ENCODE assay signal across 8 mouse cellular contexts in the genomic region with DNA sequence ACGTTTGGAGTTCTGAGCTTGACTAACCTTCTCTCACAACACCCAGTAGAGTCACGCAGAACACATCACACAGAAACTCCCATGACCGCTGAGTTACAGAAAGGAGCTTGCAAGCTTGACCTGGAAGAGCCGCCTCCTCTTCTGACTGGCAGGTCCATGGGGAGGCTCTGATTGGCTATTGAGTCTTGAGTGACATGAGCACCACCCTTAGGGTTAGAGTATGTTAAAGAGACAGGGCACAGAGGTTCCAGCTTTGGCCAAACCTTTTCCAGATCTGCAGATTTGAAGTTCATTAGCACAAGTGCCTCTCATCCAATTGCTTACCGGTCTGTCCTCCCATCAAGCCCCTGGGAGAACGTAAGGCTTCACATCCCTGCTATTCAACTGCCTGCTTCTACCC. TPM values are rescaled to one million over a fixed set of nuclear protein-coding genes. Genes with fewer than 3 reads are reported as not detected.
A peak's percentile ranks its signal among the peaks of the same experiment; 100 is the strongest.
DNase-seq lines count a peak whose midpoint lies in the region; ATAC-seq and TF ChIP-seq lines count a peak whose summit lies in the region.
"Not testable (repeated sequence)": the region's sequence is repeated elsewhere in the genome, so short reads cannot be mapped to it uniquely, and the experiment has no call there.

A gene (minus strand): TSS at position 81 of the 400 bp plus-strand sequence.

- H3K27ac ChIP-seq in embryonic facial prominence, embryonic 15.5 days (replicated peaks); heart, adult 2 months; intestine, embryonic 15.5 days; lung, embryonic 15.5 days; olfactory bulb, adult 2 months (ENCODE audit: insufficient read depth, low read depth, low read length): not testable (repeated sequence)

- not testable (repeated sequence) for H3K36me3 ChIP-seq in embryonic facial prominence, embryonic 15.5 days; heart, adult 2 months (ENCODE audit: control insufficient read depth, insufficient read depth, low read length); intestine, embryonic 15.5 days; lung, embryonic 15.5 days

- H3K4me1 ChIP-seq in embryonic facial prominence, embryonic 15.5 days; heart, adult 2 months (ENCODE audit: control insufficient read depth, insufficient read depth, low read length); intestine, embryonic 15.5 days (replicated peaks); lung, embryonic 15.5 days; olfactory bulb, adult 2 months (ENCODE audit: control insufficient read depth, insufficient read depth, low read length): not testable (repeated sequence)

- H3K9ac ChIP-seq in embryonic facial prominence, embryonic 15.5 days; intestine, embryonic 15.5 days; lung, embryonic 15.5 days: not testable (repeated sequence)
- peak within 1 kb of the TSS; percentile 69; the same call in 1 of the 2 replicates for H3K9ac ChIP-seq in heart, adult 2 months (ENCODE audit: low read depth, low read length)

- not testable (repeated sequence) for TF ChIP-seq CTCF in heart, adult 2 months (IDR thresholded peaks at IDR 0.05); olfactory bulb, adult 2 months (IDR thresholded peaks at IDR 0.05; ENCODE audit: insufficient read depth, low read depth, low read length)

- peak within 1 kb of the TSS; percentile 40 for H3K4me3 ChIP-seq in embryonic facial prominence, embryonic 15.5 days (replicated peaks)
- peak within 1 kb of the TSS; percentile 44 for H3K4me3 ChIP-seq in heart, adult 2 months
- H3K4me3 ChIP-seq in intestine, embryonic 15.5 days (replicated peaks): peak within 1 kb of the TSS; percentile 38
- H3K4me3 ChIP-seq in lung, embryonic 15.5 days: peak within 1 kb of the TSS; percentile 42
- peak within 1 kb of the TSS; percentile 55 for H3K4me3 ChIP-seq in olfactory bulb, adult 2 months (ENCODE audit: insufficient read depth, low read depth, low read length)

- not testable (repeated sequence) for H3K79me2 ChIP-seq in heart, adult 2 months (replicated peaks; ENCODE audit: control insufficient read depth, insufficient read depth, low read length)

- not testable (repeated sequence) for H3K9me3 ChIP-seq in embryonic facial prominence, embryonic 15.5 days (replicated peaks); intestine, embryonic 15.5 days; lung, embryonic 15.5 days

- DNase-seq in adrenal gland, adult 8-10 months: peak; percentile 87
- DNase-seq in heart, adult 2 months: peak; percentile 84 to 89
- peak; percentile 90 for DNase-seq in left cerebral cortex, adult 11 months (ENCODE audit: low spot score)
- DNase-seq in thymus, postnatal 10 days (ENCODE audit: low spot score in 2 of 2): peak; percentile 56 to 63

- intact Hi-C loops in heart, adult 2 months (cut with DNase I): not testable (repeated sequence)

- ATAC-seq in embryonic facial prominence, embryonic 15.5 days (ENCODE audit: insufficient number of reproducible peaks, low FRiP score, low TSS enrichment, low read depth); intestine, embryonic 15.5 days; lung, embryonic 15.5 days (ENCODE audit: borderline replicate concordance, extremely low read depth, low FRiP score, low TSS enrichment): not testable (repeated sequence)

- 0 out of 2 replicates have a peak within 1 kb of the TSS, but pooled peaks have one; percentile 17 for H3K4me2 ChIP-seq in embryonic facial prominence, embryonic 15.5 days (replicated peaks)
- not testable (repeated sequence) for H3K4me2 ChIP-seq in intestine, embryonic 15.5 days (replicated peaks)
- H3K4me2 ChIP-seq in lung, embryonic 15.5 days: peak within 1 kb of the TSS; percentile 27; the same call in 1 of the 2 replicates

- not testable (repeated sequence) for TF ChIP-seq POLR2A in heart, adult 2 months (IDR thresholded peaks at IDR 0.05; ENCODE audit: insufficient read depth, low read depth, low read length); olfactory bulb, adult 2 months (IDR thresholded peaks at IDR 0.05; ENCODE audit: insufficient read depth, low read depth, low read length)

- H3K27me3 ChIP-seq in embryonic facial prominence, embryonic 15.5 days; heart, adult 2 months (ENCODE audit: control insufficient read depth, insufficient read depth, low read length); intestine, embryonic 15.5 days (replicated peaks); lung, embryonic 15.5 days: not testable (repeated sequence)

- TF ChIP-seq EP300 in heart, adult 2 months (IDR thresholded peaks at IDR 0.05; ENCODE audit: insufficient read depth, low read depth, low read length): not testable (repeated sequence)

- 0% methylated on average over 6 of the region's 6 CpGs for WGBS in embryonic facial prominence, embryonic 15.5 days
- 2% methylated on average over 6 of the region's 6 CpGs for WGBS in heart, adult 2 months
- WGBS in intestine, embryonic 15.5 days: 0% methylated on average over 6 of the region's 6 CpGs
- 0% methylated on average over 4 of the region's 6 CpGs for WGBS in lung, embryonic 15.5 days
- WGBS in olfactory bulb, adult 2 months: under 1% methylated on average over 6 of the region's 6 CpGs

RNA-seq across cellular contexts. Expression of the gene that starts here (rescaled TPM):
- 10 to 100 TPM; 35.1 to 43.3 (median 37.9) TPM for total RNA-seq in adrenal gland, adult 8-10 months (2022)
- polyA plus RNA-seq in embryonic facial prominence, embryonic 15.5 days (2015; fragmentation: Nextera tagmentation; extraction: Ambion mirVana): 22.7 and 27.0 TPM in 2 replicates
- total RNA-seq in heart, adult 2 months (2021): 10 to 100 TPM; 19.7 to 39.9 TPM
- polyA plus RNA-seq in heart, adult 2 months (2012; rRNA removed): 2.6 and 8.2 TPM in 2 replicates
- polyA plus RNA-seq in intestine, embryonic 15.5 days (2015; fragmentation: Nextera tagmentation; extraction: Ambion mirVana): 18.1 and 22.3 TPM in 2 replicates
- 18.2 and 28.1 TPM in 2 replicates for polyA plus RNA-seq in lung, embryonic 15.5 days (2015; fragmentation: Nextera tagmentation; extraction: Ambion mirVana)
- not detected in 2 replicates for polyA plus RNA-seq in olfactory bulb, adult 2 months (2012; ENCODE audit: insufficient read depth, insufficient read length, low replicate concordance, missing spikeins)
